Mouse (Mus musculus) MEL (cell line): ENCODE measurements around the gene Tecta.

Source experiments
- CHD2 ChIP-seq: IDR thresholded peaks from 2 replicates; pipeline ENCODE4 v1.6.1; 2011; ENCODE audit warnings: low read length, improper control_type of control experiment
- CTCF ChIP-seq, 3 experiments: IDR thresholded peaks in 2 of 3; conservative IDR thresholded peaks in 1 of 3; 2 replicates each; pipeline ENCODE4 v1.5.1; 2011 to 2012; ENCODE audit warnings: low read length in 3 of 3, low read depth in 2 of 3, mild to moderate bottlenecking in 2 of 3, improper control_type of control experiment in 1 of 3, inconsistent platforms in 1 of 3, mixed read lengths in 1 of 3, moderate library complexity in 1 of 3; ENCODE audit not compliant: control insufficient read depth in 1 of 3, insufficient read depth in 1 of 3, poor library complexity in 1 of 3, severe bottlenecking in 1 of 3
- JUND ChIP-seq: IDR thresholded peaks from 2 replicates; pipeline ENCODE4 v1.6.1; 2011; ENCODE audit warnings: low read depth, mild to moderate bottlenecking, improper control_type of control experiment, low read length
- POLR2A ChIP-seq, 2 experiments: IDR thresholded peaks; 2 replicates each; pipeline ENCODE4 v1.6.1; 2011 to 2012; ENCODE audit warnings: low read length in 2 of 2, mild to moderate bottlenecking in 2 of 2, control low read depth in 1 of 2, improper control_type of control experiment in 1 of 2, low read depth in 1 of 2, moderate library complexity in 1 of 2; ENCODE audit not compliant: control insufficient read depth in 1 of 2, insufficient read depth in 1 of 2, poor library complexity in 1 of 2
- TBP ChIP-seq: IDR thresholded peaks from 2 replicates; pipeline ENCODE4 v1.8.0; 2011; ENCODE audit warnings: low read depth, low read length, improper control_type of control experiment
- USF1 ChIP-seq: IDR thresholded peaks from 2 replicates; pipeline ENCODE4 v1.6.1; 2014; ENCODE audit warnings: low read depth, mild to moderate bottlenecking, inconsistent platforms, low read length, improper control_type of control experiment, moderate library complexity
- ZNF384 ChIP-seq: IDR thresholded peaks from 2 replicates; pipeline ENCODE4 v1.6.1; 2012; ENCODE audit warnings: low read depth, mild to moderate bottlenecking, inconsistent platforms, low read length, improper control_type of control experiment

DNA sequence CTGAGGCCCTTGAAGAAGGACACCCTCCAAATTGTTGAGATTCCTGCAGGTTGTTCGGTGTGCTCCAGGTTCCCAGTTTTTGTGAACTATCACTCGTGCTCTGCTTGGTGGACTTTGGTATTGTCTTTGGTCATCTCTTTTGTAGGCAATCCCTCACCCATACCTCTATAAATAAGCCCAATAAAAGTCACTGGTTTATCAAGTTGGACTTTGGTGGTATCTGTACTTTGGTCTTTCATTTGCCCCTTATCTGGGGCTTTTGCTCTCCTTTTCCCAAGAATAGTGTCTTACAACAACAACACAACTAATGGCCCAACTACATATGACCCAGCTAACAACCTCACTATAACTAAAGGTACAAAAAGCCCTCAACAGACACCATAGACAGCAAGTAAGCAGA is 41.5 kb upstream of the Tecta start:
- TF ChIP-seq JUND, result no peak
- no peak for TF ChIP-seq POLR2A (IDR thresholded peaks at IDR 0.05; ENCODE audit: control insufficient read depth in 1 of 2, insufficient read depth in 1 of 2, low read depth in 1 of 2, low read length in 2 of 2, poor library complexity in 1 of 2)
- TF ChIP-seq TBP, result no peak
- no peak for TF ChIP-seq CTCF (IDR thresholded peaks at IDR 0.05 in 2 of 3, conservative IDR thresholded peaks at IDR 0.05 in 1 of 3; ENCODE audit: control insufficient read depth in 1 of 3, insufficient read depth in 1 of 3, low read depth in 2 of 3, low read length in 3 of 3, poor library complexity in 1 of 3, severe bottlenecking in 1 of 3)
- no peak for TF ChIP-seq CHD2
- TF ChIP-seq USF1, result no peak
- no peak for TF ChIP-seq ZNF384
